Mouse (Mus musculus) CD8-positive naive resting alpha-beta T cell, adult 2 months (primary cell): ENCODE measurements at regions not wholly inside any gene's neighbourhood (a gene's known extent, or its start where the extent isn't known, plus 50 kb on each side); places are given as distances from the start of the nearest gene placed in this dataset.

Experiments
- DNase-seq, 2 experiments: peaks; one replicate each; pipeline ENCODE4 v3.0.0; 2022; ENCODE audit warnings: low read depth in 2 of 2, low spot score in 2 of 2

DNA sequence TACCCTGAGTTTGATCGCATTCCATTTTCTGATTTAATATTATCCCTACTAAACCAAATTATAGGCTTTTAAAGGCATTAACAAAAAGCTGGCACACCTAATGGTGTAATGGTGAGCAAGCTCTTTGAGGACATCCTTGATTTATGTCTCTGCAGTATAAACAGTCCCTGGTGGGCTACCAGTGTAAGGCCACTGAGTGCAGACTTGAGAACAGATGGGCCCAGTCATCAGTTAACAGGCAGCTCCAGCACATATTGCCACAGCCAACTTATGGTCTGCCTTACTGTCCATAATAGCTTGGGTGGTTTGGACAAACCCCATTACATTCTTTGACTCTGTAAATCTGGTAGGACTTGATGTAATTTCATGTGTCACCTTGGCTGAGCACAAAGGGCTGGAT, 144.4 kb upstream of the Fndc3a start:
- DNase-seq = no peak

GRCm38 (mm10) chr14:72853104-72853503, 143.3 kb upstream of the Fndc3a start:
- no peak for DNase-seq

DNA sequence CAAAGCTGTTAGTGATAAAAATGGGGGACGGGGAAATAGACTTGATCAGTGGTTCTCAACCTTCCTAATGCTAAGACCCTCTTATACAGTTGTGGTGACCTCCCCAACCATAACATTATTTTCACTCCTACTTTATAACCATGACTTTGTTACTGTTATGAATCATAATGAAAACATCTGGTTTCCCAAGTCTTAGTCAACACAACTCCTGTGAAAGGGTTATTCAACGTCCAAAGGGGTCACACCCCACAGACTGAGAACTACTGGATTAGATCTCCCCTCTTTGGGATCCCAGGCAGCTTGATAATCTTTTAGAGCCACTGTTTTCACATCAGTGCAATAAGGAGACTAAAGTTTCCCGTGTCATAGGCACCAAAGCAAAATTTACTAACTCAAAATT, 141.1 kb upstream of the Fndc3a start:
- DNase-seq = no peak

DNA sequence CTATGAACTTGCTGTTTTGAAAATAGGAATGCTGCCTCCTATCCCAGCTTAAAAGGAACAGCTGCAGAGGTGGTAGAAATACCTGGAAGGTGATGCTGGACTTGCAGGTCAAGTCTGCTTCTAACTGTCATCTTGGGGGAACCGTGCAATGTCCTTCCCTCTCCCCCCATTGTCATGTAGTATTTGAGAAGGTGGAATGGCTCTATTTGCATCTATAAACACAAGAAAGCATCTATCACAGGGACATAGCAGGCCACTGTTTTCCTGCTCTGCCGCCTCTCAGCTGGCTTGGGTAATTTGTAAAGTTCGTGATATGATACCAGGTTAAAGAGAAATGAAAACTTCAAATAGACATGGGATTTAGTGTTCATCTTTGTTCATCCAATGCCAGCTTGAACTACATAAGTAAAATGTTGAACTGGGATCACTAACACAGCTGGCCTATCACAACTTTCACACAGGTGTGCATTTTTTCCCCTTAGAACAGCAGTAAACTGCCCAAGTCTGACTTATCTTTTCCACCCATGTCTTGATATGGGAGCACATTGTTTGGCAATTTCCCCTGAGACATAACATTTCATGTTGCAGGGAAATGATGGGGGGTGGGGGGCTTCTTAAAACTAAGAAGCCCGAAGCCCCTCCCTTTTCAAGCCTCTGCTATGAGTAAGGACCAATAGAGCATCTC, 138.6 kb upstream of the Fndc3a start:
- no peak for DNase-seq

GRCm38 (mm10) chr14:72847466-72847865, 137.7 kb upstream of the Fndc3a start:
- DNase-seq = no peak

GRCm38 (mm10) chr14:72845621-72846440, 136.0 kb upstream of the Fndc3a start:
- DNase-seq = no peak

DNA sequence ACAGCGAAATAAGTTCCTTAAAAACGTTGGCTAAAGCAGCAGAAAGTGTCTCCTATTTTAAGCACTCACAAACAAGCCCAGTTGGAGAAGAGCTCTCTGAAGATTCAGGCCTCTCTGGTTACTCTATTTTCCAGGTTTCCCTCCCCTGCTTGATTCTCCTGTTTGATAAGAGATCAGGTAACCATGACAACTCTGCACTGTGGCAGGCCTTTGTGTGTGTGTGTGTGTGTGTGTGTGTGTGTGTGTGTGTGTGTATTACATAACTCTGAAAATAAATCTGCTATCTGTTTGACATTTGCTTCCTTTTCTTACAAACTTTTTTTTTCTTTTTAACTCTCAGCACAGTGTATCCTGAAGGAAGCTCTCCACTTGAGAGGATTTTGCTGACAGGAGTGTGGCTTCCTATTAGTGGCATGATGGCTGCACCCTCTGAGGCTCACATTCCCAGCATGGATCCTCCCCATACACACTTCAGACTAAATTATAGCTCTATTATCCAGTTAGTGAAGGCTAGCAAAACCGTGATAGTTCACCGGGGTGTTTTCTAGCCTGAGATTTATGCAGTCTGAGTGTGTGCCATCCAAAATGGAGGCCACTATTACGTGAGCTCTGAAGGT, 135.1 kb upstream of the Fndc3a start:
- DNase-seq = no peak

- no peak for DNase-seq
These were observed 131.9 kb upstream of the Fndc3a start for GRCm38 (mm10) chr14:72841753-72842152.

GRCm38 (mm10) chr14:72835158-72835557, 125.4 kb upstream of the Fndc3a start:
- no peak for DNase-seq

DNA sequence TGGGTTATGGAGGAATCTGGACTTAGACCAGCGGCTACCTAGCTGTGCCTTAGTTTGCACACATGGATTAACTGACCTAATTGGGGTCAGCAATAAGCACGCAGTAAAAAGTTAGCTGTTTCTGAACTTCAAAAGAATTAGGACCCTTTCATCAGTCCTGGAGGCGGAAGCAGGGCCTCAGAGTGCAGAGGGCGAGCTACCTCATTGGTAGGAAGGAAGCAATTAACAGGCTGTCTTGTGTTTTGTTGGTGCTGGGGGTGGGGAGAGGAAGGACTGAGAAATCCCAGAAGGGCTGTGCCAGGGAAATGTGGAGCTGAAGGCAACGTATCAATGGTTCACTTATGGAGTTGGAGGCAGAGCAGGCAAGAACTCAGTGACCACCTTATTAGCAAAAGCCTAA, 119.5 kb upstream of the Fndc3a start:
- DNase-seq = peak in 1 of 2 experiments; percentile 1

GRCm38 (mm10) chr14:72825549-72825948, 115.7 kb upstream of the Fndc3a start:
- no peak for DNase-seq

- peak in 1 of 2 experiments; percentile 24 for DNase-seq
These were observed 112.4 kb upstream of the Fndc3a start for GRCm38 (mm10) chr14:72822231-72822615.

GRCm38 (mm10) chr14:72821517-72822230, 111.9 kb upstream of the Fndc3a start:
- peak in 1 of 2 experiments; percentile 1 for DNase-seq

- DNase-seq = no peak
These were observed 109.2 kb upstream of the Fndc3a start for GRCm38 (mm10) chr14:72819037-72819436.

- no peak for DNase-seq
These were observed 108.0 kb upstream of the Fndc3a start for GRCm38 (mm10) chr14:72817764-72818163.

GRCm38 (mm10) chr14:72816847-72817246, 107.0 kb upstream of the Fndc3a start:
- DNase-seq = no peak

DNA sequence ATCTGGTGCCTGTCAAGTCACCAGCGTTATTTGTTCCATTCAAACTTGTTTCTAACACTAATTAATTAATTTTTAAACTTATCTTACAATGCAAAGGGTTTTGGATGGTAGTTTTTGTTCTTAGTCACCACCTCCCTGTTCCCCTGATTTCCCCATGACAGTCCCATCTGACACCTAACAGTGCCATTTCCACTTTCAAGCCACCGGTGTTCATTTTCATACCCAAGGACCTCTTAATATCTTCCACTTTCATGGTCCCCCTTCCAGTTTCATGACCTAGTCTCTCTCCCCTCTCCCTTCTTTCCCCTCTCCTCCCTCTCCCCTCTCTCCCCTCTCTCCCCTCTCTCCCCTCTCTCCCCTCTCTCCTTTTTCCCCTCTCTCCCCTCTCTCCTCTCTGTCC, 99.3 kb upstream of the Fndc3a start:
- DNase-seq = no peak

DNA sequence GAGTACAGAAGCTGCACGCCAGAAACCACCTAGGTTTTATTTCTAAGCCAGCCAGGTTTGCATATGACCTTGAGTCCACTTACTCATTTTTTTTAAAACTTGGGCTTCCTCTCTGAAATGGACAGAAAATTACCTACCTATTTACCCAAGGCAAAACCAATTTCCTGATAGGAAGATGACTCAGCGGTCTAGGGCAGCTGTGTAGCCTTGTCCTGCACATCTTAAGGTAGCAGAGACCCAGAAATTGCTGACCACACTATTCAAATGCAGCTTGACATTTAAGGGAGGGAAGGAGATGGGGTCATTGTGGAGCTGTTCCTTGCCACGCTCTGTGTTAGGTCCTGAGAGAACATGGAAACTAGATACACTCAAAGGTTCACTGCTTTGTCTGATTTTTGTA, 98.1 kb upstream of the Fndc3a start:
- DNase-seq = no peak

DNA sequence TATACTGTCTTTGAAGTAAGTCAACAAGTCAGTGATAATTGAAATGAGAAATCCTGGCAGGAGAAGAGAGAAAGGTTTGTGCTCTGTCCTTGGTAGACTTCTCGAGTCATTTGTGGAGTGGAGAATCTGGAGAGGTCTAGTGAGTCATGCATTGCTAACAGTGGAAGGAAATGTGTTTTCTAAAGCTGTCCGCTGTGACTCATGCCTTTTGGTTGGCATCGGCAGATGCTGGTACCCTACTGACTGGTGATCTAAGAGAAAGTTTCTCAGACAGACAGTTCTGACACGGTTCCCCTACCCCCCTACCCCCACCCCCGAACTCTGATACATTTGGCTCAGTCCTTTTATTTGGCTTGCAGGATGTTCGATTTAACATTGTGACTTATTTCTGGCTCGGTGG, 97.5 kb upstream of the Fndc3a start:
- no peak for DNase-seq

DNA sequence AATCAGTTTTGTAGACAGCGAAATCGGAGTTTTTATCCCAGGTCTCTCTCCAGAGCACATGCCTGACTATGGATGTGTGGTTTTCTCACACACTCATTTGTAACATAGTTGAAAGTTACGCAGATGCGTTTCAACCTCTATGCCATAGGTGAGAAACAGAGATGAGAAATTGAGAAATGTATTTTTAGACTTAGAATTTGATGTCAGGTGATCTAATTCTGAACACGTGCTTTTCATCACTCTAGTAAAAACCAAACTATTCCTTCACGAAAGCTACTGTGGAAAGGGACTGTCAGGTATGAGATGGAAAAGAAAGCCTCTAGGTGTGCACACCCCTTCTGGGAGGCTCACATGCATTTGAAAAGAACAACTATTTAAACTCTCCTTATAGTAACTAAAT, 96.8 kb upstream of the Fndc3a start:
- DNase-seq = no peak

- no peak for DNase-seq
These were observed 93.8 kb upstream of the Fndc3a start for GRCm38 (mm10) chr14:72803579-72803978.

- no peak for DNase-seq
These were observed 80.9 kb upstream of the Fndc3a start for GRCm38 (mm10) chr14:72790654-72791053.
